Mouse (Mus musculus): Measurements from ENCODE around the gene Map4. TPM values are rescaled to one million over a fixed set of nuclear protein-coding genes. Genes with fewer than 3 reads are reported as not detected.

Map4 gene
- polyA plus RNA-seq, 1 experiment from 2014 or later: 7.7 TPM

GRCm38 (mm10) chr9:109895593-109895992 lies 35.7 kb upstream of the Map4 start:
- no peaks in the 10 kb centered on the region for H3K27me3 ChIP-seq (ENCODE audit: insufficient read depth, low read length)
- WGBS (ENCODE audit: insufficient replicate concordance): 64% methylated on average over 6 of the region's 6 CpGs
- no peaks in the 10 kb centered on the region for H3K9me3 ChIP-seq (ENCODE audit: low read length)
- peak overlapping the region; percentile 13; the same call in 1 of the 2 replicates for H3K4me3 ChIP-seq (ENCODE audit: low read depth, low read length)
- peak overlapping the region; percentile 53 for H3K4me2 ChIP-seq (ENCODE audit: low read depth, low read length)
- H3K36me3 ChIP-seq (replicated peaks; ENCODE audit: insufficient read depth, low read length): peaks cover 31% of the 10 kb centered on the region
- peaks cover 6% of the 10 kb centered on the region for H3K4me1 ChIP-seq (ENCODE audit: insufficient read depth)
- TF ChIP-seq EP300 (IDR thresholded peaks at IDR 0.05; ENCODE audit: low read depth) (peak; percentile 29; the same call in 1 of the 2 replicates), CTCF (IDR thresholded peaks at IDR 0.05; ENCODE audit: low read depth) (no peak)
- ATAC-seq (peak; percentile 75), DNase-seq (peak; percentile 46)
- H3K9ac ChIP-seq (replicated peaks): no peak overlapping the region
- H3K27ac ChIP-seq (ENCODE audit: low read depth): peak overlapping the region; percentile 39; the same call in 1 of the 2 replicates

- Histone ChIP-seq H3K4me1 (ENCODE audit: insufficient read depth) (peaks cover 6% of the 10 kb centered on the region), H3K4me3 (ENCODE audit: low read depth, low read length) (no peak overlapping the region), H3K9me3 (ENCODE audit: low read length) (no peaks in the 10 kb centered on the region), H3K9ac (replicated peaks) (no peak overlapping the region), H3K4me2 (ENCODE audit: low read depth, low read length) (peak overlapping the region; percentile 53), H3K27me3 (ENCODE audit: insufficient read depth, low read length) (no peaks in the 10 kb centered on the region), H3K27ac (ENCODE audit: low read depth) (0 out of 2 replicates have a peak overlapping the region, but pooled peaks have one; percentile 39), H3K36me3 (replicated peaks; ENCODE audit: insufficient read depth, low read length) (peaks cover 22% of the 10 kb centered on the region)
- no peak for DNase-seq
- ATAC-seq: no peak
- no peak for TF ChIP-seq CTCF (IDR thresholded peaks at IDR 0.05; ENCODE audit: low read depth)
- TF ChIP-seq EP300 (IDR thresholded peaks at IDR 0.05; ENCODE audit: low read depth): no peak
- 72% methylated on average over 8 of the region's 8 CpGs for WGBS (ENCODE audit: insufficient replicate concordance)
Observed at GRCm38 (mm10) chr9:109896253-109897150, 34.8 kb upstream of the Map4 start.

GRCm38 (mm10) chr9:109898027-109898426 lies 33.2 kb upstream of the Map4 start:
- Histone ChIP-seq H3K36me3 (replicated peaks; ENCODE audit: insufficient read depth, low read length) (peaks cover 9% of the 10 kb centered on the region), H3K4me1 (ENCODE audit: insufficient read depth) (peaks cover 6% of the 10 kb centered on the region), H3K9ac (replicated peaks) (no peak overlapping the region), H3K4me3 (ENCODE audit: low read depth, low read length) (no peak overlapping the region), H3K27ac (ENCODE audit: low read depth) (no peak overlapping the region), H3K27me3 (ENCODE audit: insufficient read depth, low read length) (no peaks in the 10 kb centered on the region), H3K9me3 (ENCODE audit: low read length) (no peaks in the 10 kb centered on the region), H3K4me2 (ENCODE audit: low read depth, low read length) (no peak overlapping the region)
- ATAC-seq: no peak
- no peak for DNase-seq
- 39% methylated on average over 2 of the region's 2 CpGs for WGBS (ENCODE audit: insufficient replicate concordance)
- TF ChIP-seq CTCF (IDR thresholded peaks at IDR 0.05; ENCODE audit: low read depth) (no peak), EP300 (IDR thresholded peaks at IDR 0.05; ENCODE audit: low read depth) (no peak)

GRCm38 (mm10) chr9:109899361-109899760 lies 31.9 kb upstream of the Map4 start:
- peaks cover 3% of the 10 kb centered on the region; the same call in 1 of the 2 replicates for H3K36me3 ChIP-seq (replicated peaks; ENCODE audit: insufficient read depth, low read length)
- ATAC-seq (no peak), DNase-seq (no peak)
- H3K4me2 ChIP-seq (ENCODE audit: low read depth, low read length): no peak overlapping the region
- no peak overlapping the region for H3K27ac ChIP-seq (ENCODE audit: low read depth)
- H3K4me1 ChIP-seq (ENCODE audit: insufficient read depth): peaks cover 6% of the 10 kb centered on the region
- 50% methylated on average over 13 of the region's 15 CpGs for WGBS (ENCODE audit: insufficient replicate concordance)
- H3K27me3 ChIP-seq (ENCODE audit: insufficient read depth, low read length): no peaks in the 10 kb centered on the region
- TF ChIP-seq EP300 (IDR thresholded peaks at IDR 0.05; ENCODE audit: low read depth) (no peak), CTCF (IDR thresholded peaks at IDR 0.05; ENCODE audit: low read depth) (no peak)
- H3K9ac ChIP-seq (replicated peaks): no peak overlapping the region
- H3K9me3 ChIP-seq (ENCODE audit: low read length): no peaks in the 10 kb centered on the region
- H3K4me3 ChIP-seq (ENCODE audit: low read depth, low read length): no peak overlapping the region

- Histone ChIP-seq H3K4me1 (ENCODE audit: insufficient read depth) (peaks cover 6% of the 10 kb centered on the region), H3K9me3 (ENCODE audit: low read length) (no peaks in the 10 kb centered on the region), H3K27ac (ENCODE audit: low read depth) (no peak overlapping the region), H3K4me3 (ENCODE audit: low read depth, low read length) (no peak overlapping the region), H3K4me2 (ENCODE audit: low read depth, low read length) (no peak overlapping the region), H3K9ac (replicated peaks) (no peak overlapping the region), H3K27me3 (ENCODE audit: insufficient read depth, low read length) (no peaks in the 10 kb centered on the region), H3K36me3 (replicated peaks; ENCODE audit: insufficient read depth, low read length) (peaks cover 1% of the 10 kb centered on the region; the same call in 1 of the 2 replicates)
- TF ChIP-seq EP300 (IDR thresholded peaks at IDR 0.05; ENCODE audit: low read depth): no peak
- TF ChIP-seq CTCF (IDR thresholded peaks at IDR 0.05; ENCODE audit: low read depth): no peak
- ATAC-seq (no peak), DNase-seq (no peak)
- 53% methylated on average over 8 of the region's 8 CpGs for WGBS (ENCODE audit: insufficient replicate concordance)
Observed at GRCm38 (mm10) chr9:109899774-109900173, 31.5 kb upstream of the Map4 start.

- 71% methylated on average over 3 of the region's 3 CpGs for WGBS (ENCODE audit: insufficient replicate concordance)
- ATAC-seq: no peak
- no peak overlapping the region for H3K4me2 ChIP-seq (ENCODE audit: low read depth, low read length)
- H3K9ac ChIP-seq (replicated peaks): no peak overlapping the region
- no peaks in the 10 kb centered on the region for H3K9me3 ChIP-seq (ENCODE audit: low read length)
- DNase-seq: no peak
- no peaks in the 10 kb centered on the region; the same call in 1 of the 2 replicates for H3K36me3 ChIP-seq (replicated peaks; ENCODE audit: insufficient read depth, low read length)
- no peak for TF ChIP-seq EP300 (IDR thresholded peaks at IDR 0.05; ENCODE audit: low read depth)
- TF ChIP-seq CTCF (IDR thresholded peaks at IDR 0.05; ENCODE audit: low read depth): no peak
- no peaks in the 10 kb centered on the region for H3K27me3 ChIP-seq (ENCODE audit: insufficient read depth, low read length)
- no peak overlapping the region for H3K27ac ChIP-seq (ENCODE audit: low read depth)
- no peak overlapping the region for H3K4me3 ChIP-seq (ENCODE audit: low read depth, low read length)
- H3K4me1 ChIP-seq (ENCODE audit: insufficient read depth): peaks cover 6% of the 10 kb centered on the region
Observed at GRCm38 (mm10) chr9:109900604-109901003, 30.7 kb upstream of the Map4 start.

All from liver, postnatal 0 days (tissue).